Comparison of ENCODE assay signal across 8 mouse cellular contexts in genomic region chr15:99723120-99723514, GRCm38 (mm10). TPM values are rescaled to one million over a fixed set of nuclear protein-coding genes. Genes with fewer than 3 reads are reported as not detected.
DNase-seq lines count a peak whose midpoint lies in the region; ATAC-seq lines count a peak whose summit lies in the region.

No protein-coding gene starts in this region.

- peaks cover 60% of the 10 kb centered on the region for H3K4me1 ChIP-seq in kidney, embryonic 15.5 days
- peaks cover 49% of the 10 kb centered on the region for H3K4me1 ChIP-seq in embryonic facial prominence, embryonic 10.5 days
- peaks cover 58% of the 10 kb centered on the region for H3K4me1 ChIP-seq in hindbrain, embryonic 10.5 days (replicated peaks)

- peaks cover 8% of the 10 kb centered on the region for H3K36me3 ChIP-seq in kidney, embryonic 15.5 days
- peaks cover 53% of the 10 kb centered on the region for H3K36me3 ChIP-seq in embryonic facial prominence, embryonic 10.5 days (replicated peaks)
- H3K36me3 ChIP-seq in hindbrain, embryonic 10.5 days, result peaks cover 60% of the 10 kb centered on the region
- H3K36me3 ChIP-seq in macrophage (ENCODE audit: inconsistent target), result peaks cover 8% of the 10 kb centered on the region

- 65% methylated on average over 10 of the region's 10 CpGs for WGBS in kidney, embryonic 15.5 days
- 42% methylated on average over 10 of the region's 10 CpGs for WGBS in embryonic facial prominence, embryonic 10.5 days
- 45% methylated on average over 10 of the region's 10 CpGs for WGBS in hindbrain, embryonic 10.5 days
- 60% methylated on average over 10 of the region's 10 CpGs for WGBS in macrophage (ENCODE audit: missing documents)

- H3K9me3 ChIP-seq in kidney, embryonic 15.5 days (replicated peaks), result no peaks in the 10 kb centered on the region
- H3K9me3 ChIP-seq in embryonic facial prominence, embryonic 10.5 days, result no peaks in the 10 kb centered on the region
- H3K9me3 ChIP-seq in hindbrain, embryonic 10.5 days, result no peaks in the 10 kb centered on the region

- peaks cover 23% of the 10 kb centered on the region for H3K79me2 ChIP-seq in macrophage (ENCODE audit: inconsistent target)

- H3K4me3 ChIP-seq in kidney, embryonic 15.5 days (replicated peaks), result no peak overlapping the region
- 0 out of 2 replicates have a peak overlapping the region, but pooled peaks have one; percentile 100 for H3K4me3 ChIP-seq in embryonic facial prominence, embryonic 10.5 days
- H3K4me3 ChIP-seq in hindbrain, embryonic 10.5 days, result peak overlapping the region; percentile 9; the same call in 1 of the 2 replicates
- H3K4me3 ChIP-seq in macrophage (ENCODE audit: inconsistent target), result peak overlapping the region; percentile 75; the same call in 1 of the 2 replicates

- H3K27me3 ChIP-seq in kidney, embryonic 15.5 days, result no peaks in the 10 kb centered on the region
- no peaks in the 10 kb centered on the region for H3K27me3 ChIP-seq in embryonic facial prominence, embryonic 10.5 days (replicated peaks; ENCODE audit: low read depth, poor library complexity, severe bottlenecking)
- no peaks in the 10 kb centered on the region for H3K27me3 ChIP-seq in hindbrain, embryonic 10.5 days (ENCODE audit: insufficient read depth, poor library complexity, severe bottlenecking)

- peak overlapping the region; percentile 70; the same call in 1 of the 2 replicates for H3K4me2 ChIP-seq in kidney, embryonic 15.5 days

- H3K9ac ChIP-seq in kidney, embryonic 15.5 days, result no peak overlapping the region

- ATAC-seq in kidney, embryonic 15.5 days (replicated peaks; ENCODE audit: low FRiP score), result no peak
- ATAC-seq in frontal cortex, adult (ENCODE audit: low TSS enrichment), result no peak

- no peak for DNase-seq in kidney, adult 9 months
- no peak for DNase-seq in embryonic facial prominence, embryonic 10.5 days (ENCODE audit: low spot score)
- peak; percentile 27 for DNase-seq in hindbrain, embryonic 10.5 days (ENCODE audit: low spot score)
- DNase-seq in frontal cortex, postnatal 14 days (ENCODE audit: low spot score in 2 of 2), result no peak
- DNase-seq in spleen, adult 18-20 months, result no peak

- H3K27ac ChIP-seq in kidney, embryonic 15.5 days, result peak overlapping the region; percentile 97
- peak overlapping the region; percentile 76; the same call in 1 of the 2 replicates for H3K27ac ChIP-seq in embryonic facial prominence, embryonic 10.5 days (replicated peaks)
- peak overlapping the region; percentile 95 for H3K27ac ChIP-seq in hindbrain, embryonic 10.5 days
- peak overlapping the region; percentile 92 for H3K27ac ChIP-seq in macrophage

RNA-seq across cellular contexts. Expression of gene Cox14, which starts 2.3 kb away (rescaled TPM):
- 184 and 185 TPM in 2 replicates for polyA plus RNA-seq in kidney, embryonic 15.5 days (2015; fragmentation: Nextera tagmentation; extraction: Ambion mirVana)
- polyA plus RNA-seq in embryonic facial prominence, embryonic 10.5 days (2016; fragmentation: Nextera tagmentation; extraction: Ambion mirVana), result 129 and 131 TPM in 2 replicates
- polyA plus RNA-seq in hindbrain, embryonic 10.5 days (2016; fragmentation: Nextera tagmentation; extraction: Ambion mirVana), result 152 and 174 TPM in 2 replicates
- 10 to 100 TPM in 15 of 26 experiments, 1 to 10 TPM in 11; 2.7 to 27.5 (median 11.6) TPM for total RNA-seq in macrophage (2018; cell fraction: chromatin; rRNA removed)
- 100 to 1,000 TPM in 1 of 26 experiments, 10 to 100 TPM in 25; 64.4 to 103 (median 83.6) TPM for total RNA-seq in macrophage (2018; cell fraction: cytosol; rRNA removed)
- total RNA-seq in macrophage (2018; cell fraction: nucleus; rRNA removed), result 10 to 100 TPM in 25 of 26 experiments, 1 to 10 TPM in 1; 6.7 to 53.7 (median 28.3) TPM
- 18.4 to 95.0 TPM (median 69.0 TPM) in 3 replicates for polyA plus RNA-seq in macrophage (2018)

RNA-seq across cellular contexts. Expression of gene Gpd1, which starts 5.8 kb away (rescaled TPM):
- polyA plus RNA-seq in kidney, embryonic 15.5 days (2015; fragmentation: Nextera tagmentation; extraction: Ambion mirVana), result 23.0 and 28.5 TPM in 2 replicates
- 0.42 and 0.55 TPM in 2 replicates for polyA plus RNA-seq in embryonic facial prominence, embryonic 10.5 days (2016; fragmentation: Nextera tagmentation; extraction: Ambion mirVana)
- polyA plus RNA-seq in hindbrain, embryonic 10.5 days (2016; fragmentation: Nextera tagmentation; extraction: Ambion mirVana), result 0.54 and 0.78 TPM in 2 replicates
- total RNA-seq in macrophage (2018; cell fraction: chromatin; rRNA removed), result 1 to 10 TPM in 4 of 26 experiments, under 1 TPM in 16, not detected in 6; 0.31 to 1.8 (median 0.71) TPM
- 1 to 10 TPM in 2 of 26 experiments, under 1 TPM in 24; 0.14 to 1.3 (median 0.45) TPM for total RNA-seq in macrophage (2018; cell fraction: cytosol; rRNA removed)
- 1 to 10 TPM in 6 of 26 experiments, under 1 TPM in 18, not detected in 2; 0.20 to 2.4 (median 0.64) TPM for total RNA-seq in macrophage (2018; cell fraction: nucleus; rRNA removed)
- polyA plus RNA-seq in macrophage (2018), result 1.3 to 1.9 TPM (median 1.5 TPM) in 3 replicates

RNA-seq across cellular contexts. Expression of gene Gm17349, which starts 17.8 kb away (rescaled TPM):
- polyA plus RNA-seq in kidney, embryonic 15.5 days (2015; fragmentation: Nextera tagmentation; extraction: Ambion mirVana), result not detected in 2 replicates
- polyA plus RNA-seq in embryonic facial prominence, embryonic 10.5 days (2016; fragmentation: Nextera tagmentation; extraction: Ambion mirVana), result not detected in 2 replicates
- not detected in 2 replicates for polyA plus RNA-seq in hindbrain, embryonic 10.5 days (2016; fragmentation: Nextera tagmentation; extraction: Ambion mirVana)
- not detected for total RNA-seq in macrophage (2018; cell fraction: chromatin; rRNA removed)
- total RNA-seq in macrophage (2018; cell fraction: cytosol; rRNA removed), result 1 to 10 TPM in 9 of 26 experiments, not detected in 17; 1.0 to 3.3 (median 1.5) TPM
- total RNA-seq in macrophage (2018; cell fraction: nucleus; rRNA removed), result 1 to 10 TPM in 2 of 26 experiments, not detected in 24; 4.2 to 4.9 TPM
- polyA plus RNA-seq in macrophage (2018), result not detected in 3 replicates

RNA-seq across cellular contexts. Expression of gene Smarcd1, which starts 21.2 kb away (rescaled TPM):
- polyA plus RNA-seq in kidney, embryonic 15.5 days (2015; fragmentation: Nextera tagmentation; extraction: Ambion mirVana), result 55.3 and 57.4 TPM in 2 replicates
- polyA plus RNA-seq in embryonic facial prominence, embryonic 10.5 days (2016; fragmentation: Nextera tagmentation; extraction: Ambion mirVana), result 83.3 and 89.1 TPM in 2 replicates
- polyA plus RNA-seq in hindbrain, embryonic 10.5 days (2016; fragmentation: Nextera tagmentation; extraction: Ambion mirVana), result 101 and 118 TPM in 2 replicates
- total RNA-seq in macrophage (2018; cell fraction: chromatin; rRNA removed), result 10 to 100 TPM; 11.9 to 56.1 (median 33.2) TPM
- 10 to 100 TPM; 11.6 to 22.9 (median 18.2) TPM for total RNA-seq in macrophage (2018; cell fraction: cytosol; rRNA removed)
- 10 to 100 TPM; 10.8 to 37.2 (median 24.3) TPM for total RNA-seq in macrophage (2018; cell fraction: nucleus; rRNA removed)
- polyA plus RNA-seq in macrophage (2018), result 13.0 to 15.0 TPM (median 14.7 TPM) in 3 replicates

RNA-seq across cellular contexts. Expression of gene Cers5, which starts 49.6 kb away (rescaled TPM):
- polyA plus RNA-seq in kidney, embryonic 15.5 days (2015; fragmentation: Nextera tagmentation; extraction: Ambion mirVana), result 79.9 and 81.6 TPM in 2 replicates
- 60.2 and 63.8 TPM in 2 replicates for polyA plus RNA-seq in embryonic facial prominence, embryonic 10.5 days (2016; fragmentation: Nextera tagmentation; extraction: Ambion mirVana)
- 59.1 and 61.3 TPM in 2 replicates for polyA plus RNA-seq in hindbrain, embryonic 10.5 days (2016; fragmentation: Nextera tagmentation; extraction: Ambion mirVana)
- 10 to 100 TPM; 11.1 to 77.2 (median 45.3) TPM for total RNA-seq in macrophage (2018; cell fraction: chromatin; rRNA removed)
- total RNA-seq in macrophage (2018; cell fraction: cytosol; rRNA removed), result 10 to 100 TPM; 20.4 to 46.7 (median 31.2) TPM
- total RNA-seq in macrophage (2018; cell fraction: nucleus; rRNA removed), result 10 to 100 TPM; 12.9 to 83.5 (median 40.7) TPM
- 30.6 to 52.5 TPM (median 40.5 TPM) in 3 replicates for polyA plus RNA-seq in macrophage (2018)
